Mouse (Mus musculus) ES-E14 (cell line): ENCODE data around the gene Tex10.

Experiments
- CHD2 ChIP-seq: IDR thresholded peaks from 2 replicates; pipeline ENCODE4 v1.6.1; 2014; ENCODE audit warnings: mild to moderate bottlenecking, low read depth, low read length, inconsistent platforms
- HCFC1 ChIP-seq: IDR thresholded peaks from 2 replicates; pipeline ENCODE4 v1.6.1; 2012; ENCODE audit warnings: low read length, inconsistent platforms, borderline replicate concordance; ENCODE audit not compliant: insufficient read depth
- ZNF384 ChIP-seq: IDR thresholded peaks from 2 replicates; pipeline ENCODE4 v1.6.1; 2012; ENCODE audit warnings: low read depth, low read length, inconsistent platforms

GRCm38 (mm10) chr4:48461060-48461459, 12.2 kb downstream of the Tex10 start:
- TF ChIP-seq CHD2 (no peak), ZNF384 (no peak), HCFC1 (no peak)
